In genomic region chr2:7113738-7114137, GRCm38 (mm10) we compare ENCODE assay signal across 15 mouse cellular contexts.
"Had no signal": no experiment of that assay in that cellular context is flagged by ENCODE, and none has a peak within 500 bp of the region (broad histone marks: within the 10 kb centered on the region; RNA-seq: fewer than 3 reads in every experiment).

No protein-coding gene starts in this region.

- H3K9ac ChIP-seq: hindbrain, embryonic 15.5 days; limb, embryonic 12.5 days; liver, embryonic 13.5 days; liver, postnatal 0 days; neural tube, embryonic 13.5 days; stomach, embryonic 15.5 days had no signal

- DNase-seq: kidney, adult 11 months; kidney, adult 9 months; kidney, postnatal 36 days; liver; liver, embryonic 13.5 days; liver, postnatal 0 days; retina, postnatal 1 day; thymus, adult 2 months; thymus, postnatal 25 days had no signal

- H3K27ac ChIP-seq: hindbrain, embryonic 15.5 days; kidney, postnatal 0 days; limb, embryonic 12.5 days; liver, embryonic 13.5 days; neural tube, embryonic 13.5 days; stomach, embryonic 15.5 days had no signal

- H3K27me3 ChIP-seq: hindbrain, embryonic 15.5 days; limb, embryonic 12.5 days; liver, embryonic 13.5 days; neural tube, embryonic 13.5 days; stomach, embryonic 15.5 days had no signal

- H3K4me3 ChIP-seq: hindbrain, embryonic 15.5 days; limb, embryonic 12.5 days; liver, embryonic 13.5 days; neural tube, embryonic 13.5 days; stomach, embryonic 15.5 days had no signal

- ATAC-seq: liver, postnatal 0 days; midbrain, embryonic 16.5 days had no signal

- H3K9me3 ChIP-seq: hindbrain, embryonic 15.5 days; limb, embryonic 12.5 days; liver, embryonic 13.5 days; neural tube, embryonic 13.5 days; stomach, embryonic 15.5 days had no signal

- H3K4me2 ChIP-seq: hindbrain, embryonic 15.5 days; limb, embryonic 12.5 days; liver, embryonic 13.5 days; neural tube, embryonic 13.5 days; stomach, embryonic 15.5 days had no signal

- H3K36me3 ChIP-seq: hindbrain, embryonic 15.5 days; limb, embryonic 12.5 days; liver, embryonic 13.5 days; neural tube, embryonic 13.5 days; stomach, embryonic 15.5 days had no signal

- H3K4me1 ChIP-seq: hindbrain, embryonic 15.5 days; limb, embryonic 12.5 days; liver, embryonic 13.5 days; stomach, embryonic 15.5 days had no signal
